Mouse (Mus musculus) kidney, embryonic 15.5 days (tissue): ENCODE data around the gene Lypd6b. TPM values are rescaled to one million over a fixed set of nuclear protein-coding genes. Genes with fewer than 3 reads are reported as not detected.
A peak's percentile ranks its signal among the peaks of the same experiment; 100 is the strongest.

Source experiments
- ATAC-seq: fragments of 200-750 bp; cut with Nextera tagmentation; replicated peaks from 2 replicates; pipeline ENCODE4 v1.8.0; 2017; ENCODE audit warnings: moderate TSS enrichment; ENCODE audit not compliant: low FRiP score
- H3K27ac ChIP-seq: fragments of 300-500 bp; sonication (generic); 2 replicates; pipeline ENCODE4 v1.5.1; 2015; ENCODE audit warnings: mild to moderate bottlenecking, inconsistent platforms
- H3K27me3 ChIP-seq: fragments of 300-500 bp; sonication (generic); 2 replicates; pipeline ENCODE4 v1.6.1; 2015; ENCODE audit warnings: inconsistent platforms
- H3K36me3 ChIP-seq: fragments of 300-500 bp; sonication (generic); 2 replicates; pipeline ENCODE4 v1.6.1; 2015; ENCODE audit warnings: inconsistent platforms
- H3K4me1 ChIP-seq: fragments of 300-500 bp; sonication (generic); 2 replicates; pipeline ENCODE4 v1.6.1; 2015; ENCODE audit warnings: inconsistent platforms
- H3K4me2 ChIP-seq: fragments of 300-500 bp; sonication (generic); 2 replicates; pipeline ENCODE4 v1.6.1; 2015; ENCODE audit warnings: moderate library complexity, mild to moderate bottlenecking, inconsistent platforms
- H3K4me3 ChIP-seq: fragments of 300-500 bp; sonication (generic); replicated peaks from 2 replicates; pipeline ENCODE4 v1.5.1; 2015; ENCODE audit warnings: mild to moderate bottlenecking, inconsistent platforms
- H3K9ac ChIP-seq: fragments of 300-500 bp; sonication (generic); 2 replicates; pipeline ENCODE4 v1.6.1; 2015; ENCODE audit warnings: mild to moderate bottlenecking, inconsistent platforms
- H3K9me3 ChIP-seq: fragments of 300-500 bp; sonication (generic); replicated peaks from 2 replicates; pipeline ENCODE4 v1.6.1; 2016; ENCODE audit warnings: inconsistent platforms
- WGBS: fragments of 180-500 bp; shearing (Covaris S2); methylation state at CpG from one replicate; pipeline ENCODE4 v1.1.7; 2015; ENCODE audit warnings: mixed read lengths; 5-methylcytosine and 5-hydroxymethylcytosine counted together
- polyA plus RNA-seq: library from polyadenylated mRNA; unstranded; fragments of >200 nt; fragmentation: Nextera tagmentation; extraction: Ambion mirVana; gene quantifications from 2 replicates; pipeline ENCODE4 v1.2.1, GENCODE M21; 2015

The Lypd6b gene
- polyA plus RNA-seq, 1 experiment from 2014 or later, result 10.0 TPM

- H3K9ac ChIP-seq, result no peak overlapping the region
- no peak overlapping the region for H3K27ac ChIP-seq
- no peaks in the 10 kb centered on the region for H3K36me3 ChIP-seq
- no peaks in the 10 kb centered on the region for H3K27me3 ChIP-seq
- no peak for ATAC-seq
- 81% methylated on average over 10 of the region's 10 CpGs for WGBS
- no peaks in the 10 kb centered on the region for H3K9me3 ChIP-seq
- no peak overlapping the region for H3K4me2 ChIP-seq
- no peak overlapping the region for H3K4me3 ChIP-seq
- H3K4me1 ChIP-seq, result peaks cover 38% of the 10 kb centered on the region
Observed at GRCm38 (mm10) chr2:49773194-49773931, 14.1 kb upstream of the Lypd6b start.

DNA sequence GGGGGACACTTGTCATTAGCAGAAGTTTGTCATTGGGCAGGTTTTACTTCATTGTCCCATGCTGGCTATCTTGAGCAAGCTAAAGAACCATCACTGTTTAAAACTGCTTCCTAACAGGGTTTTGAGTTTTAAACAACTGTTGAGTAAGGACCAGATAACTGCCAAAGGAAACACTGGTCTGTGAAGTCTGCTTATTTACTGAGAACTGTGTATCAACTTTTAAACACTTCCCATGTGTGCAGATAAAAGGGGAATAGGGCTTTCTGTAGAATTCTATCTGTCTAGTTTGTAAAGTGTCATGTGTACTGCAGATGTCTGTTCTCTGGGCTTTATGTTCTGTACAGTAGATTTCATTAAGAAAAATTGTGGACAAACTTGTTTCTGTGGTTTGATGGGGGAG is 13.3 kb upstream of the Lypd6b start:
- H3K4me2 ChIP-seq, result no peak overlapping the region
- no peak for ATAC-seq

DNA sequence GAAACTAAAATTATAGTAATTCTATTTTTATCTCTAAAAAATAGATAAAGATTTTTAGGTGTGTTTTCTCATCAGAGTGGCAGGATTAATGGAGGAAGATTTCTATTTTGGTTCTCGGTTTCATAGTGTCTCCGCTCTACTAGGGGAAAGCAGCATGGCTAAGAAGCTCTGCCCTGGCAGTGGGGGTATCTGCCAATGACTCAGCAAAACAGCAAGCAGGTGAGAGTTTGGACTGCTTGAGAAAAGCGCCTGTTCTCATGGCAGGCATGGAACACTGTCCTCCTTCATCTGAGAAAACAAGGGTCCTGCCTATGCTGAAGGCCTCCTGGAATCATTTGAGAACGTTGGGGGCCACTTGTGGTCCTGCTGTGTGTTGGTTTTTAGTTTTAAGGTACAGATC is 12.3 kb upstream of the Lypd6b start:
- Histone ChIP-seq H3K9ac (no peak overlapping the region), H3K27ac (no peak overlapping the region), H3K4me3 (no peak overlapping the region), H3K9me3 (no peaks in the 10 kb centered on the region), H3K4me2 (no peak overlapping the region), H3K27me3 (no peaks in the 10 kb centered on the region), H3K4me1 (peaks cover 20% of the 10 kb centered on the region), H3K36me3 (no peaks in the 10 kb centered on the region)
- WGBS, result 89% methylated on average over 4 of the region's 4 CpGs
- ATAC-seq, result no peak

More for the DNA sequence above, 13.3 kb upstream of the Lypd6b start:
- H3K27me3 ChIP-seq, result no peaks in the 10 kb centered on the region
- no peak overlapping the region for H3K9ac ChIP-seq
- no peak overlapping the region for H3K27ac ChIP-seq
- H3K36me3 ChIP-seq, result no peaks in the 10 kb centered on the region
- H3K4me3 ChIP-seq, result no peak overlapping the region
- H3K9me3 ChIP-seq, result no peaks in the 10 kb centered on the region
- peaks cover 30% of the 10 kb centered on the region for H3K4me1 ChIP-seq

DNA sequence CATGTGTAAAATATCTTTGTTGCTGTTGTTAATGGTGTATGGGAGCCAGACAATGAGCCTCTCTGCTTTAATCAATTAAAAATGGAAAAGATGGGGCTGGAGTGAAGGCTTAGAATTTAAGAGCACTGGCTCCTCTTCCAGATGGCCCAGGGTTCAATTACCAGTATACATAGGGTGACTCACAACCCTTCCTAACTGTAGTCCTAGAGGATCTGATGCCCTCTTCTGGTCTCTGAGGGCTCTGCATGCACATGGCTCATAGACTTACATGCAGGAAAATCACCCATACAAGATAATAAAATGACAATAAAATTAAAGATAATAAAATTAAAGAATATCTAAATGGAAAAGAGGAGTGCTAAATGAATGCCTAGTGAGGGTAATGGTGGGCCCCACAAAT is 11.8 kb upstream of the Lypd6b start:
- no peak for ATAC-seq
- peaks cover 15% of the 10 kb centered on the region for H3K4me1 ChIP-seq
- H3K4me3 ChIP-seq, result no peak overlapping the region
- no peaks in the 10 kb centered on the region for H3K27me3 ChIP-seq
- no peaks in the 10 kb centered on the region for H3K9me3 ChIP-seq
- no peaks in the 10 kb centered on the region for H3K36me3 ChIP-seq
- no peak overlapping the region for H3K27ac ChIP-seq
- H3K9ac ChIP-seq, result no peak overlapping the region
- H3K4me2 ChIP-seq, result no peak overlapping the region

GRCm38 (mm10) chr2:49776407-49776806 is 11.1 kb upstream of the Lypd6b start:
- no peaks in the 10 kb centered on the region for H3K36me3 ChIP-seq
- no peak overlapping the region for H3K4me2 ChIP-seq
- peaks cover 9% of the 10 kb centered on the region for H3K4me1 ChIP-seq
- 58% methylated on average over 4 of the region's 4 CpGs for WGBS
- H3K4me3 ChIP-seq, result no peak overlapping the region
- no peak overlapping the region for H3K27ac ChIP-seq
- no peaks in the 10 kb centered on the region for H3K9me3 ChIP-seq
- no peak for ATAC-seq
- no peaks in the 10 kb centered on the region for H3K27me3 ChIP-seq
- no peak overlapping the region for H3K9ac ChIP-seq

GRCm38 (mm10) chr2:49788051-49788418 is 547 bp downstream of the Lypd6b start:
- H3K36me3 ChIP-seq, result no peaks in the 10 kb centered on the region
- 0 out of 2 replicates have a peak overlapping the region, but pooled peaks have one; percentile 18 for H3K27ac ChIP-seq
- 0% methylated on average over 14 of the region's 14 CpGs for WGBS

GRCm38 (mm10) chr2:49788643-49789042 is 1.2 kb downstream of the Lypd6b start:
- H3K4me1 ChIP-seq, result peaks cover 23% of the 10 kb centered on the region
- peak overlapping the region; percentile 95 for H3K4me2 ChIP-seq
- 16% methylated on average over 3 of the region's 3 CpGs for whole genome bisulfite sequencing
- peak overlapping the region; percentile 70 for H3K4me3 ChIP-seq
- H3K36me3 ChIP-seq, result no peaks in the 10 kb centered on the region
- peaks cover 52% of the 10 kb centered on the region for H3K27me3 ChIP-seq
- ATAC-seq, result no peak
- H3K27ac ChIP-seq, result no peak overlapping the region
- no peaks in the 10 kb centered on the region for H3K9me3 ChIP-seq
- no peak overlapping the region for H3K9ac ChIP-seq

More at GRCm38 (mm10) chr2:49788051-49788418, 547 bp downstream of the Lypd6b start:
- Histone ChIP-seq H3K4me3 (peak overlapping the region; percentile 70), H3K4me2 (peak overlapping the region; percentile 95), H3K27me3 (peaks cover 52% of the 10 kb centered on the region), H3K4me1 (peaks cover 23% of the 10 kb centered on the region), H3K9me3 (no peaks in the 10 kb centered on the region), H3K9ac (peak overlapping the region; percentile 67)
- ATAC-seq, result peak; percentile 52

GRCm38 (mm10) chr2:49789078-49789477 is 1.6 kb downstream of the Lypd6b start:
- Histone ChIP-seq H3K9me3 (no peaks in the 10 kb centered on the region), H3K9ac (no peak overlapping the region), H3K27me3 (peaks cover 52% of the 10 kb centered on the region), H3K4me2 (peak overlapping the region; percentile 95; the same call in 1 of the 2 replicates), H3K36me3 (no peaks in the 10 kb centered on the region), H3K27ac (no peak overlapping the region), H3K4me3 (no peak overlapping the region), H3K4me1 (peaks cover 23% of the 10 kb centered on the region)
- WGBS, result 61% methylated on average over 6 of the region's 6 CpGs
- no peak for ATAC-seq

- H3K36me3 ChIP-seq, result no peaks in the 10 kb centered on the region
Observed at GRCm38 (mm10) chr2:49789504-49789903, 2.0 kb downstream of the Lypd6b start.

GRCm38 (mm10) chr2:49797444-49798143 is 10.1 kb downstream of the Lypd6b start:
- no peak overlapping the region for H3K4me3 ChIP-seq
- H3K27me3 ChIP-seq, result no peaks in the 10 kb centered on the region
- WGBS, result 69% methylated on average over 14 of the region's 14 CpGs
- no peaks in the 10 kb centered on the region for H3K36me3 ChIP-seq
- H3K4me2 ChIP-seq, result no peak overlapping the region
- H3K9me3 ChIP-seq, result no peaks in the 10 kb centered on the region
- 0 out of 2 replicates have a peak, but pooled peaks have one; percentile 9 for ATAC-seq
- no peak overlapping the region for H3K27ac ChIP-seq
- no peaks in the 10 kb centered on the region for H3K4me1 ChIP-seq
- no peak overlapping the region for H3K9ac ChIP-seq

More at GRCm38 (mm10) chr2:49789504-49789903, 2.0 kb downstream of the Lypd6b start:
- H3K9ac ChIP-seq, result no peak overlapping the region
- 76% methylated on average over 5 of the region's 5 CpGs for WGBS
- H3K4me1 ChIP-seq, result peaks cover 23% of the 10 kb centered on the region
- ATAC-seq, result no peak
- no peaks in the 10 kb centered on the region for H3K9me3 ChIP-seq
- H3K4me3 ChIP-seq, result no peak overlapping the region
- peaks cover 52% of the 10 kb centered on the region for H3K27me3 ChIP-seq
- no peak overlapping the region for H3K27ac ChIP-seq
- no peak overlapping the region for H3K4me2 ChIP-seq

DNA sequence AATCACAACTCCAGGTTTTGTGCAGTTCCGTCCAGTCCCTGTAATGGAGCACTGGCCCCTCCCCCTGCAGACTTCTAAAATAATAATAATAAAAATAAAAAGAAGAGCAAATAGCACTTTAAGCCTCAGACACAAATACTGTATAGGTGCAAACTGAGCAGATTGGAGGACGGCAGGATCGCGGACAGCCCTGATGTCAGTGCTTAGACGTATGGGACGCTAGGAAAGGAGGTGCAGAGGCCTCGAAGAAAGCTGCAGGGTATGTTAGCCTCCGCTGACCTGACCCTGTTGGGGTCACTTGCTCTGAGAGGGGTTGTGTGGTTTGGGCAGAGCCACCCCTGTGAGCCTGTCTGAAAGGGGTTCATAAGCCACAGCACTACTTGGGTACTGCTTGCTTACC is 17.0 kb downstream of the Lypd6b start:
- WGBS, result 62% methylated on average over 8 of the region's 8 CpGs
- H3K9ac ChIP-seq, result no peak overlapping the region
- no peaks in the 10 kb centered on the region for H3K27me3 ChIP-seq
- no peak overlapping the region for H3K4me3 ChIP-seq
- H3K36me3 ChIP-seq, result no peaks in the 10 kb centered on the region
- H3K4me2 ChIP-seq, result no peak overlapping the region
- H3K27ac ChIP-seq, result no peak overlapping the region
- H3K4me1 ChIP-seq, result peaks cover 15% of the 10 kb centered on the region
- peak; percentile 25; the same call in 1 of the 2 replicates for ATAC-seq
- no peaks in the 10 kb centered on the region for H3K9me3 ChIP-seq

DNA sequence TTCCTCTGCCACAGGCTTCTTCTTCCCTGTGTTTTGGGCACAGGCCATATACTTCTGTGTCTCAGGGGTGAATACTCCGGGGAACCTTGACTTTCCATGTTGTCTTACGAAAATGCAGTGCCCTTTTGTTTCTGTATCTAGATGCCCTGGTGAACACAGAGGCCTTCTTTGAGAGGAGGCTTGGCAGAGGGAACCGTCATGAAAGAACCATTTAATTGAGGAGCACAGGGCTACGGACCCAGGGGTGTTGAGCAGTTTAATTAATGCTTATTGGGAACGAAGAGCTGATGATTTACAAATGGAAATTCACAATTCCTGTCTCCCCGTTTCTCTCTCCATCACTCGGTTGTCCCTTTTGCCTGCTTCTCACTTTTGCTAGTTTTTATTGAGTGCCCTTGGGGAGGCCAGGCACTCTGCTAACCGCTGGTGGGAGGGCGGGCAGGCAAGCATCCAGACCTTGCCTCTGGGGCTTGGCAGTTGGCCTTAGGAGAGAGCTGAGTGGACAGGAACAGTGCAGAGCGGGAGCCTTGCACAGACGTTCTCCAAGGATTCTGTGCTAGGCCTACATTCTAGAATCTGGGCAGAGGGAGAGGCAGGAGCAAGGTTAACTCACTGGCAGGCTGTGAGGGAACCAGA is 18.4 kb downstream of the Lypd6b start:
- Histone ChIP-seq H3K4me1 (peaks cover 15% of the 10 kb centered on the region), H3K27ac (no peak overlapping the region), H3K36me3 (no peaks in the 10 kb centered on the region), H3K9ac (no peak overlapping the region), H3K27me3 (no peaks in the 10 kb centered on the region), H3K4me2 (no peak overlapping the region), H3K4me3 (no peak overlapping the region), H3K9me3 (no peaks in the 10 kb centered on the region)
- WGBS, result 71% methylated on average over 11 of the region's 11 CpGs
- no peak for ATAC-seq
